Mouse (Mus musculus) ES-Bruce4 (cell line): ENCODE results near the gene Tomm40l. TPM values are rescaled to one million over a fixed set of nuclear protein-coding genes. Genes with fewer than 3 reads are reported as not detected.

Experiments
- H3K27ac ChIP-seq: 2 replicates; pipeline ENCODE4 v1.5.1; 2012; ENCODE audit warnings: low read length, inconsistent platforms; ENCODE audit not compliant: insufficient read depth
- H3K27me3 ChIP-seq: 2 replicates; pipeline ENCODE4 v1.6.1; 2012; ENCODE audit warnings: mild to moderate bottlenecking, low read length, inconsistent platforms; ENCODE audit not compliant: control insufficient read depth, poor library complexity, insufficient read depth, severe bottlenecking
- H3K36me3 ChIP-seq: 2 replicates; pipeline ENCODE4 v1.6.1; 2012; ENCODE audit warnings: inconsistent platforms, mild to moderate bottlenecking, low read length, moderate library complexity; ENCODE audit not compliant: control insufficient read depth, poor library complexity, insufficient read depth, severe bottlenecking
- H3K4me1 ChIP-seq: one replicate; pipeline ENCODE4 v1.8.1; 2011; ENCODE audit warnings: low read length; ENCODE audit not compliant: control insufficient read depth, insufficient read depth
- H3K4me3 ChIP-seq: 2 replicates; pipeline ENCODE4 v1.5.1; 2011; ENCODE audit warnings: low read depth, mild to moderate bottlenecking, low read length
- H3K9ac ChIP-seq: 2 replicates; pipeline ENCODE4 v1.6.1; 2012; ENCODE audit warnings: low read depth, mild to moderate bottlenecking, inconsistent platforms; ENCODE audit not compliant: poor library complexity, severe bottlenecking
- H3K9me3 ChIP-seq: replicated peaks from 2 replicates; pipeline ENCODE4 v1.6.1; 2012; ENCODE audit warnings: mild to moderate bottlenecking, low read length, inconsistent platforms; ENCODE audit not compliant: control insufficient read depth, poor library complexity, insufficient read depth, severe bottlenecking
- CTCF ChIP-seq: IDR thresholded peaks from one replicate; pipeline ENCODE4 v1.8.1; 2011; ENCODE audit warnings: low read depth, low read length
- EP300 ChIP-seq: IDR thresholded peaks from 2 replicates; pipeline ENCODE4 v1.6.1; 2011; ENCODE audit warnings: low read depth, low read length; ENCODE audit not compliant: insufficient read depth
- POLR2A ChIP-seq: IDR thresholded peaks from one replicate; pipeline ENCODE4 v1.8.1; 2011; ENCODE audit warnings: low read length; ENCODE audit not compliant: insufficient read depth
- polyA plus RNA-seq: library from polyadenylated mRNA; stranded (reverse); fragments of >200 nt; gene quantifications from 2 replicates; pipeline ENCODE4 v1.2.4, GENCODE M21; 2011; ENCODE audit warnings: low read depth; ENCODE audit not compliant: missing spikeins, insufficient read depth, insufficient read length

Tomm40l gene
- polyA plus RNA-seq, 1 experiment = 25.1 TPM

DNA sequence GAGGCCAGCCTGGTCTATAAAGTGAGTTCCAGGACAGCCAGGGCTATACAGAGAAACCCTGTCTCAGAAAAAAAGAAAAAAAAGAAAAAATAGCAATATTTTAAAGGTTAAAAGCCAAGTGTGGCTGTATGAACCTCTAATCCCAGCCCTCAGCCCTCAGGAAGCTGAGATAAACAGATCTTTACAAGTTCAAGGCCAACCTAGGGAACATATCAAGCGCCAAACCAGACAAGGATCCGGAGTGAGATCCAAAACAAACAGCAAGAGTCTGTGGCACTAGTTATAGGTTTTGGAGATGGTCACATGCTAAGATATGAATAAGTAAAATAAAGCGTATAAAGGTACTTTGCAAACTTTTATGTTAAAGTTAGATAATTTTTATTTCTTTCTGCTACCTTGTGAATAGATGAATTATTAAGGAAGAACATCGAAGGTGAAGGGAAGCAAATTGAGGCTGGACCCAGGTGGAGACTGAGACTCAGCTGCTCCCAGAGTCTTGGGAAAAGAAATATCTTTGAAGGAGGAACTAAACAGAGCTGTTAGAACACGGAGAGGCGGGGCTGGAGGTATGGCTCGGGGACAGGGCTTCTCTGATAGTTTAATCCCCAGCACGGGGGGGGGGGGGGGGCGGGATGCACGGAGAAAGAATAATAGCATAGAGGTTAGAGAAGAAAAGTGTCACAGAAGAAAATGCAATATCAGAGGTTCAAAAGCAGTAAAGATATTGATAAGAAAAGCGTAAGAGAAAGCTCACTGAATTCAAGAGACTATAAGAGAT is 18.7 kb downstream of the Tomm40l start:
- TF ChIP-seq EP300 (no peak), POLR2A (no peak), CTCF (no peak)
- H3K9ac ChIP-seq = no peak overlapping the region
- H3K4me3 ChIP-seq = no peak overlapping the region
- no peak overlapping the region for H3K27ac ChIP-seq
- no peaks in the 10 kb centered on the region for H3K9me3 ChIP-seq
- H3K27me3 ChIP-seq = no peaks in the 10 kb centered on the region
- no peaks in the 10 kb centered on the region for H3K4me1 ChIP-seq
- no peaks in the 10 kb centered on the region for H3K36me3 ChIP-seq

DNA sequence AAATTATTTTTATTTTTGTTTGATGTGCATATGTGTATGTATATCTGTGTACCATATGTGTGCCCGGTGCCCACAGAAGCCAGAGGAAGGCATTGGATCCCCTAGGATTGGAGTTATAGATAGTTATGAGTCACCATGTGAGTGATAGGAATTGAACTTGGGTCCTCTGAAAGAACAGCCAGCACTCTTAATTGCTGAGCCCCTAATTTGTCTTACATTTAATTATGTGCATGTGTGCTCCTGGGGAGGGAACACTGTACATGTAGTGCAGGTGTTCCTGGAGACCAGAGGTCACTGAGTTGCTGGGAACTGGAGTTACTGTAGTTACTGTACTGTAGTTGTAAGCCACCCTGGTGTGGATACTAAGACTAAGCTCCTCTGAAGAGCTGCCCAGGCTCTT is 21.5 kb downstream of the Tomm40l start:
- Histone ChIP-seq H3K27ac (no peak overlapping the region), H3K4me3 (no peak overlapping the region), H3K9me3 (no peaks in the 10 kb centered on the region), H3K36me3 (no peaks in the 10 kb centered on the region), H3K9ac (no peak overlapping the region), H3K27me3 (no peaks in the 10 kb centered on the region), H3K4me1 (no peaks in the 10 kb centered on the region)
- TF ChIP-seq POLR2A = no peak
- no peak for TF ChIP-seq CTCF
- TF ChIP-seq EP300 = no peak

DNA sequence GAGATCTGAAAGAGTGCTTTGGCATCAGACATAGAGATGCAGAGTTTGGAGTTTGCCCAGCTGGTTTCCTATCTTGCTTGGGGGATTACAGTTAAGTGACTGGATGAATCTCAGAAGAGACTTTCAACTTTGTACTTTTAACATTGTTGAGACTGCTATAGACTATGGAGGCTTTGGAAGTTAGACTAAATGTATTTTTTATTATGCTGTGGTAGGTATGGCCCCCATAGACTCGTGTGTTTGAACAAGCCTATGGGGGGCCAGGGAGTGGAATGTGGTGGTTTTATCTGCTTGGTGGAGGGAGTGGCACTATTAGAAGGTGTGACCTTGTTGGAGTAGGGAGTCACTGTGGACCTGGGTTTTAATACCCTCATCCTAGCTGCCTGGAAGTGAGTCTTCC is 22.8 kb downstream of the Tomm40l start:
- no peaks in the 10 kb centered on the region for H3K36me3 ChIP-seq

DNA sequence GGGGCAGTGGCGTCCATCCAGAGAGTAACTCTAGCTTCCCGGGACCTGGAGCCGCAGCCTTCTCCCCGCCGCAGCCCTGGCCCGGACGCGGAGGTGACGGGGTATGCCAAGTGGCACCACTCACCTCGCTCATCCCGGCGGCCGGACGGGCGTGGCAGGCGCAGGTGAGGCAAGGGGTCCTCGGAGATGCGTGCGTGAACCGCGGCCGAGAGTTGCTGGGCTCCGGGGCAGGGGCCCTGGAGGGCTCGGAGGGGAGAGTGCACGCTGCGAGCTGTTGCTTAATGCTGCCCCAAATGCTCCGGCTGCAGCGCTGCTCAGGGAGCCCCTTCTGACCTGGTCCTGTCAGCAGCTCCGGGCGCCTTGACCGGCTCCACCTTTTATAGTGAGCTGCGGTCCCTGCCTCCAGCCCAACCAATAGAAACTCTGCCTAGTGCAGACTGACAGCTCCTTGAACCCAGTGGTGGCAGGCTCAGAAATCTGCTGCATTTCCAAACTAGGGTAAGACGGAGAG is 26.4 kb downstream of the Tomm40l start, which contains the start of gene Pcp4l1:
Gene Pcp4l1, minus strand, starts transcription at position 382 of the 511 bp plus-strand sequence.
- H3K9me3 ChIP-seq = no peaks in the 10 kb centered on the region
- TF ChIP-seq CTCF = no peak
- TF ChIP-seq EP300 = no peak
- TF ChIP-seq POLR2A = no peak
- no peaks in the 10 kb centered on the region; the same call in 1 of the 2 replicates for H3K27me3 ChIP-seq
- H3K27ac ChIP-seq = no peak within 1 kb of the TSS
- peak within 1 kb of the TSS; percentile 29; the same call in 1 of the 2 replicates for H3K9ac ChIP-seq
- H3K4me1 ChIP-seq = no peaks in the 10 kb centered on the region
- H3K36me3 ChIP-seq = no peaks in the 10 kb centered on the region
- peak within 1 kb of the TSS; percentile 75 for H3K4me3 ChIP-seq

More for the DNA sequence above, 22.8 kb downstream of the Tomm40l start:
- Histone ChIP-seq H3K27me3 (no peaks in the 10 kb centered on the region), H3K4me1 (no peaks in the 10 kb centered on the region), H3K27ac (no peak overlapping the region), H3K9ac (no peak overlapping the region), H3K9me3 (no peaks in the 10 kb centered on the region), H3K4me3 (no peak overlapping the region)
- TF ChIP-seq CTCF (no peak), EP300 (no peak), POLR2A (no peak)

DNA sequence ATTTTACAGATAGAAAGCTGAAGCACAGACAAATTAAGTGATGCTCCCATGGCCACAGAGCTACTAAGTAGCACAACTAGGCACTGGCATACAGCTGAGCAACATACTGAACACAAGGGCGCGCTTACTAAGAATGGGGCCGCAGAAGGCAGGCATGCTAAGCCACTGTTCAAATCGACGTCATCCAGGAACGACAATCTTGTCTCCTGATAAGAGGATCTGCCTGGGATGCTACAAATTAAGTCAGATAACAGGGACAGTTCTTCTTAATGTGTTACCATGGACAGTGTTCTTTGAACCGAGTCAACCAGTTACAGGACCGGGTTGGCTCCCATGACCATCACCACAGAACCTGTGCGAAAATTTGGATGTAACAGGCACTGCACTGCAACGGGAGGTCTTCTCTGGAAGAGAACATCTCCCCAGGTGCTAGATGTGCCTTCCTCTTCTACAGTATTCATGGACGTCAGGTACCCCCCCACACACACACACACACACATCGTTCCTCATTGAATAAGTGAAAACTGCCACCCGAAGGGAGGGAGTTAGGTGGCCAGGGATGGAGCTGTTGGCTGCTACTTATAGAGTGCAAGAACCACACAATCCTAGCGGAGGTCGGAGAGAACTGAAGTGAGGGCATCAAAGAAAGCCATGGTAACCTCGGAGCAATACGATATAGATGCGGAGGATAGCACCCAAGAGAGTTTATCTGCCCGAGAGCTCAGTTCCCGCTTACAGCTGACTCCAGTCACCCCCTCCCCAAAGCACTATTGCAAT is 27.1 kb downstream of the Tomm40l start:
- Histone ChIP-seq H3K36me3 (no peaks in the 10 kb centered on the region), H3K9ac (peak overlapping the region; percentile 29; the same call in 1 of the 2 replicates), H3K27me3 (no peaks in the 10 kb centered on the region; the same call in 1 of the 2 replicates), H3K4me3 (peak overlapping the region; percentile 75), H3K4me1 (no peaks in the 10 kb centered on the region), H3K9me3 (no peaks in the 10 kb centered on the region), H3K27ac (no peak overlapping the region)
- TF ChIP-seq CTCF (no peak), EP300 (no peak), POLR2A (no peak)
